Mouse (Mus musculus) megakaryocyte, embryonic 14.5 days (primary cell): ENCODE data around the gene Abhd4.

Experiments used
- FLI1 ChIP-seq: IDR thresholded peaks from 2 replicates; pipeline ENCODE4 v1.6.1; 2012; ENCODE audit warnings: low read length, inconsistent platforms, mixed read lengths
- GATA1 ChIP-seq: IDR thresholded peaks from 3 replicates; pipeline ENCODE4 v1.6.1; 2012; ENCODE audit warnings: mixed read lengths, low read length, inconsistent platforms, borderline replicate concordance

- TF ChIP-seq GATA1 = no peak
- TF ChIP-seq FLI1 = no peak
These were observed 46.1 kb upstream of the Abhd4 start for GRCm38 (mm10) chr14:54207924-54208323.
